7 mouse cellular contexts compared by ENCODE assay signal in genomic region chr13:103779922-103780585, GRCm38 (mm10). TPM values are rescaled to one million over a fixed set of nuclear protein-coding genes. Genes with fewer than 3 reads are reported as not detected.
A peak's percentile ranks its signal among the peaks of the same experiment; 100 is the strongest.
DNase-seq lines count a peak whose midpoint lies in the region; ATAC-seq and TF ChIP-seq lines count a peak whose summit lies in the region.

No protein-coding gene starts in this region.

- ATAC-seq in liver, postnatal 0 days, result 0 out of 2 replicates have a peak, but pooled peaks have one; percentile 31

- DNase-seq in right cerebral cortex, adult 2 months (ENCODE audit: low spot score in 2 of 2), result peak; percentile 45 to 61
- no peak for DNase-seq in right cerebral cortex, postnatal 36 days (ENCODE audit: low spot score in 2 of 2)
- DNase-seq in ZHBTc4 (ENCODE audit: low read depth, low spot score), result peak; percentile 73
- DNase-seq in embryonic facial prominence, embryonic 10.5 days (ENCODE audit: low spot score), result peak; percentile 58
- DNase-seq in induced T-regulatory cell, adult 2 months (ENCODE audit: low read depth), result peak; percentile 79
- peak; percentile 56 for DNase-seq in liver, postnatal 0 days
- DNase-seq in retina, embryonic 14.5 days (ENCODE audit: low spot score), result peak; percentile 78

- H3K4me1 ChIP-seq in embryonic facial prominence, embryonic 10.5 days, result peaks cover 1% of the 10 kb centered on the region; the same call in 1 of the 2 replicates
- no peaks in the 10 kb centered on the region for H3K4me1 ChIP-seq in liver, postnatal 0 days (ENCODE audit: insufficient read depth)

- no peak for TF ChIP-seq EP300 in liver, postnatal 0 days (IDR thresholded peaks at IDR 0.05; ENCODE audit: low read depth)

- no peaks in the 10 kb centered on the region for H3K27me3 ChIP-seq in embryonic facial prominence, embryonic 10.5 days (replicated peaks; ENCODE audit: low read depth, poor library complexity, severe bottlenecking)
- H3K27me3 ChIP-seq in liver, postnatal 0 days (ENCODE audit: insufficient read depth, low read length), result no peaks in the 10 kb centered on the region

- H3K4me3 ChIP-seq in embryonic facial prominence, embryonic 10.5 days, result no peak overlapping the region
- H3K4me3 ChIP-seq in liver, postnatal 0 days (ENCODE audit: low read depth, low read length), result no peak overlapping the region

- no peaks in the 10 kb centered on the region for H3K9me3 ChIP-seq in embryonic facial prominence, embryonic 10.5 days
- H3K9me3 ChIP-seq in liver, postnatal 0 days (ENCODE audit: low read length), result no peaks in the 10 kb centered on the region

- H3K4me2 ChIP-seq in liver, postnatal 0 days (ENCODE audit: low read depth, low read length), result no peak overlapping the region

- H3K27ac ChIP-seq in embryonic facial prominence, embryonic 10.5 days (replicated peaks), result no peak overlapping the region
- no peak overlapping the region for H3K27ac ChIP-seq in liver, postnatal 0 days (ENCODE audit: low read depth)

- H3K9ac ChIP-seq in liver, postnatal 0 days (replicated peaks), result no peak overlapping the region

- 35% methylated on average over 11 of the region's 11 CpGs for WGBS in embryonic facial prominence, embryonic 10.5 days
- WGBS in liver, postnatal 0 days (ENCODE audit: insufficient replicate concordance), result 27% methylated on average over 11 of the region's 11 CpGs

- TF ChIP-seq CTCF in liver, postnatal 0 days (IDR thresholded peaks at IDR 0.05; ENCODE audit: low read depth), result peak; percentile 66

- no peaks in the 10 kb centered on the region for H3K36me3 ChIP-seq in embryonic facial prominence, embryonic 10.5 days (replicated peaks)
- H3K36me3 ChIP-seq in liver, postnatal 0 days (replicated peaks; ENCODE audit: insufficient read depth, low read length), result no peaks in the 10 kb centered on the region

RNA-seq across cellular contexts. Expression of gene Srek1, which starts 5.6 kb away (rescaled TPM):
- 106 and 109 TPM in 2 replicates for polyA plus RNA-seq in embryonic facial prominence, embryonic 10.5 days (2016; fragmentation: Nextera tagmentation; extraction: Ambion mirVana)
- 12.7 and 16.0 TPM in 2 replicates for polyA plus RNA-seq in liver, postnatal 0 days (2015; fragmentation: Nextera tagmentation; extraction: Ambion mirVana)

Comparison
In these comparisons a context has a peak if more than half of its experiments do, and no peak if none do; other contexts are left out.
1. DNase-seq: peak in right cerebral cortex, adult 2 months (2 of 2), ZHBTc4 (single experiment), embryonic facial prominence, embryonic 10.5 days (single experiment), induced T-regulatory cell, adult 2 months (single experiment), liver, postnatal 0 days (single experiment) and retina, embryonic 14.5 days (single experiment); none in right cerebral cortex, postnatal 36 days (0 of 2).